Mouse (Mus musculus): ENCODE measurements around the gene Gm8165. TPM values are rescaled to one million over a fixed set of nuclear protein-coding genes. Genes with fewer than 3 reads are reported as not detected.
"Not testable (repeated sequence)": the region's sequence is repeated elsewhere in the genome, so short reads cannot be mapped to it uniquely, and the experiment has no call there.

Gm8165 gene
- not detected for polyA plus RNA-seq (2017; shearing (Covaris generic))

DNA sequence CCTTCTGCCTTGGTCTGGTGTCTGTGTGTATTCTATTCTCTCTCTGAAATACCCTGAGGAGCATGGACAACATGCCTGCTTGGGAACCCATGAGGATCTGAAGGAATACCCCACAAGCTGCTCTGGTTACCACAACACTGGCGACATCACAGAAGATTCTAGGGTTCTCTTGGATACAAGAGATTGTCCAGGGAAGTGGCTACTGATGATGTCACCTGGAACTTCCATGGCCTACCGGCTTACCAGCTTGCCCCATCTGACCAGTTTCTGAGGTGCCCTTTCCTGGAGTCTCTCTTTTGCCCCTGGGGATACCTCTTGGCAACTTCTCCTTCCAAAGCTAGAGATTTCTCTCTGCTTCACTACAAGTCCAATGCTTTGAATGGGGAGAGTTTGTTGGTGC lies at the start of gene Gm8165:
Gm8165 (minus strand) TSS at position 101 of the 400 bp plus-strand sequence.
- ATAC-seq: not testable (repeated sequence)

DNA sequence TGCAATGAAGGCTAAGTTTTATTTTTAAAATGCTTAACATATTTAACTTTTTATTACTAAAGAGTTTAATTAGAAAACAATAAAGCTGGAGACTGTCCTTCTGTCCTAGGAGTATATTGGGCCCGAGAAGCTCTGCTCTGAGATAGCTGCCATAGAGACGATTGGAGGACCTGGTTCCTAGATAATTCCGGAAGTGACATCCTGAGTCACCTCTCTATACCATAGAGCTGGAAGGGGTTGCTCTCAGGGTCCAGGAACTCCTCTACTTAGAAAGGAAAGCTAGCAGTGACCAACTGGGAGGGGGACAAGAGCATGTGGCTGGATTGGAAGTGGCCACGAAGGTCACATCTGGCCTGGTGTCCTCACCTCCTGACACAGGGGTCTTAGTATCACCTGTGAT lies 20.6 kb upstream of the Gm8165 start, which contains the start of gene Gm7324:
Gm7324 (plus strand) TSS at position 208 of the 400 bp plus-strand sequence.
- not testable (repeated sequence) for ATAC-seq

Other genes starting within 250 kb of the Gm8165 start
- gene Gm5799, start 133.6 kb downstream of the Gm8165 start, polyA plus RNA-seq (2017; shearing (Covaris generic)): not detected
- not detected for gene Gm17654, start 98.1 kb downstream of the Gm8165 start, polyA plus RNA-seq (2017; shearing (Covaris generic))
- gene Gm10375, start 69.2 kb downstream of the Gm8165 start, polyA plus RNA-seq (2017; shearing (Covaris generic)): not detected
- gene Gm7324, start 20.6 kb upstream of the Gm8165 start, polyA plus RNA-seq (2017; shearing (Covaris generic)): 1 to 10 TPM in 1 of 2 experiments, under 1 TPM in 1; 0.68 to 3.3 TPM
- not detected for gene Gm16506, start 50.3 kb upstream of the Gm8165 start, polyA plus RNA-seq (2017; shearing (Covaris generic))
- not detected for gene Gm6526, start 70.7 kb upstream of the Gm8165 start, polyA plus RNA-seq (2017; shearing (Covaris generic))
- gene Gm8180, start 107.5 kb upstream of the Gm8165 start, polyA plus RNA-seq (2017; shearing (Covaris generic)): not detected
- not detected for gene Ear1, start 198.3 kb upstream of the Gm8165 start, polyA plus RNA-seq (2017; shearing (Covaris generic))
- not detected for gene Ear10, start 246.4 kb upstream of the Gm8165 start, polyA plus RNA-seq (2017; shearing (Covaris generic))
- gene Gm8113, start 248.2 kb upstream of the Gm8165 start, polyA plus RNA-seq (2017; shearing (Covaris generic)): under 1 TPM in 1 of 2 experiments, not detected in 1; 0.15 TPM

All from CD4-positive, CD25-positive, alpha-beta regulatory T cell, adult 4 months (primary cell).